Mouse (Mus musculus) MEL (cell line): ENCODE results near the gene Lurap1l.

Experiments
- CHD1 ChIP-seq: IDR thresholded peaks from 2 replicates; pipeline ENCODE4 v1.6.1; 2012; ENCODE audit warnings: low read depth, mild to moderate bottlenecking, inconsistent platforms, low read length, improper control_type of control experiment
- CTCF ChIP-seq, 3 experiments: IDR thresholded peaks in 2 of 3; conservative IDR thresholded peaks in 1 of 3; 2 replicates each; pipeline ENCODE4 v1.5.1; 2011 to 2012; ENCODE audit warnings: low read length in 3 of 3, low read depth in 2 of 3, mild to moderate bottlenecking in 2 of 3, improper control_type of control experiment in 1 of 3, inconsistent platforms in 1 of 3, mixed read lengths in 1 of 3, moderate library complexity in 1 of 3; ENCODE audit not compliant: control insufficient read depth in 1 of 3, insufficient read depth in 1 of 3, poor library complexity in 1 of 3, severe bottlenecking in 1 of 3
- EP300 ChIP-seq, 2 experiments: IDR thresholded peaks; 2 replicates each; pipeline ENCODE4 v1.6.1; 2011; ENCODE audit warnings: improper control_type of control experiment in 2 of 2, low read length in 2 of 2, low read depth in 1 of 2, mild to moderate bottlenecking in 1 of 2
- GATA1 ChIP-seq: IDR thresholded peaks from 2 replicates; pipeline ENCODE4 v1.6.1; 2011; ENCODE audit warnings: low read depth, low read length, improper control_type of control experiment
- MAFK ChIP-seq: IDR thresholded peaks from 2 replicates; pipeline ENCODE4 v1.6.1; 2011; ENCODE audit warnings: low read depth, mild to moderate bottlenecking, low read length, improper control_type of control experiment, borderline replicate concordance
- MAX ChIP-seq: IDR thresholded peaks from 2 replicates; pipeline ENCODE4 v1.6.1; 2011; ENCODE audit warnings: low read length, improper control_type of control experiment
- SMC3 ChIP-seq: IDR thresholded peaks from 2 replicates; pipeline ENCODE4 v1.6.1; 2011; ENCODE audit warnings: low read depth, low read length, improper control_type of control experiment
- USF1 ChIP-seq: IDR thresholded peaks from 2 replicates; pipeline ENCODE4 v1.6.1; 2014; ENCODE audit warnings: low read depth, mild to moderate bottlenecking, inconsistent platforms, low read length, improper control_type of control experiment, moderate library complexity

GRCm38 (mm10) chr4:80864511-80864922, 45.9 kb upstream of the Lurap1l start:
- no peak for TF ChIP-seq MAX
- TF ChIP-seq CTCF (IDR thresholded peaks at IDR 0.05 in 2 of 3, conservative IDR thresholded peaks at IDR 0.05 in 1 of 3; ENCODE audit: control insufficient read depth in 1 of 3, insufficient read depth in 1 of 3, low read depth in 2 of 3, low read length in 3 of 3, poor library complexity in 1 of 3, severe bottlenecking in 1 of 3), result no peak
- TF ChIP-seq CHD1, result no peak
- no peak for TF ChIP-seq SMC3
- TF ChIP-seq USF1, result no peak
- TF ChIP-seq MAFK, result no peak
- TF ChIP-seq EP300 (IDR thresholded peaks at IDR 0.05; ENCODE audit: low read depth in 1 of 2, low read length in 2 of 2), result no peak
- TF ChIP-seq GATA1, result no peak
